Mouse (Mus musculus): ENCODE measurements around the gene Tchp.
A peak's percentile ranks its signal among the peaks of the same experiment; 100 is the strongest.

Gene Tchp

DNA sequence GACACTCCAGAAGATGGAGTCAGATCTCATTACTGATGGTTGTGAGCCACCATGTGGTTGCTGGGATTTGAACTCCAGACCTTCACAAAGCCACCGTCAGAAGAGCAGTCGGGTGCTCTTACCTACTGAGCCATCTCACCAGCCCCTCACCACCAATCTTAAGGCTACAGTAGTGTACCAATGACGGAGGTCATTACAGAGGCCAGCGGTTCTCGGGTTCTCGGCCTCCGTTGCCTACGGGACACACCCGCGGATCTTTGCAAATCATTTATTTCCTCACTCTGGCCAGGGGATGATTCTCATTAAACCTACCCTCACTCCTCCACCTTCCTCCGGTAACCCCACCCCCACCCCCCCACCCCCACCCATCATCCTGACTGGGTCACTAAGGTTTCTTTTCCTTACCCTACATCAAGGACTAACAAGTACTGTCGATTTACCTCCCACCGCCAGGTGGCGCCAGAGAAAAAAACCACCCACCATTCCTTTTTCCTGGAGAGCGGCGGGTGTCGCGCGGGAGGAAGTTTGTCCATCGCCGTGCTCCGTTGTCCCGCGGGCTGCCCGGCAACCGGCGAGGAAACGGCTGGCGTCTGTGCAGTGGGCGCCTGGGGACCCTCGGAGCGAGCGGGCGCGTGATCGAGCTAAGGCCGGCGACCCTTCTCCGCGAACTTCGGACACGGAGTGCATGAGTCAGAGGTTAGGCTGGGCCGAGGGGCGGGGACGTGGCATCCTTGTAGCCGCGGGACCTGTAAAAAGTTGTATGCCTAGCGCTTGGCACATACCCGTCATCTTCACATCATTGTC lies at the start of gene Tchp:
Gene Tchp, plus strand, starts transcription at position 496 of the 804 bp plus-strand sequence.
- DNase-seq (ENCODE audit: low spot score), result peak; percentile 83

DNA sequence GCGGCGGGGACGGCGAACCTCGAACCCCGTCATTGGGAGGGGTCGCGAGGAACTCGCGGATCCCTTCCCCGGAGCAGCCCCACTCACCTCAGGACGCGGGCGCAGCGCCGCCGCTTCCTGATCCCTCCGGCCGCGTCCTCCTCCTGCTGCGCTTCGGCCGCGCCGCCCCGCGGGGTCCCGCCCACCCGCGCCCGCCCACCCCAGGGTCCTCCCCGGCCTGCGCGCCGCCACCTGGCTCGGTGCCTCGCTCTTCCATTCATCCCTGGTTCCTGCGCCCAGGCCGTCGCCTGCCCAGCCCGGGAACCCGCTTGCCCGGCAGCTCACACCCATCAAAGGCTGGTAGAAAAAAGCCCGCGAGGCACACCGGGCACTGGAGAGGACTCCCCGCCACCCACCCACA lies 49.3 kb upstream of the Tchp start, which contains the start of gene Trpv4:
Gene Trpv4, minus strand, starts transcription at position 167 of the 400 bp plus-strand sequence.
- DNase-seq (ENCODE audit: low spot score), result no peak

DNA sequence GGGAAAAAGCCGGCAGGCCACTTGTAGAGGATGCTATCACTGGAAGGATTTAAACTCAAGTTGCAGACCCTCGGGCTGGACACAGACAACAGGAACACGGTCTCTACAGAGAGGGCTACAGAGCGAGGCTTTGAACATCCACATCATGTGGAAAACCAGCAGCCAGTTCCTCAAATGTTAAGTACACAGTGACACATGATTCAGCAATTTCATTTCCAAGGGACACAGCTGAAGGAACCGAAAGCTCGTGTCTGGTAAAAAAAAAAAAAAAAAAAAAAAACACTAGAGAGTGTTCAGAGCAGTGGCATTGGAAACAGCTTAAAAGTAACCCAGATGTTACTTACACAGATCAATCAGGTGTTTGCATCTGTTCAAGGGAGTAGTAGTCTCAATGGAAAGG lies 46.5 kb upstream of the Tchp start:
- DNase-seq (ENCODE audit: low spot score), result no peak

DNA sequence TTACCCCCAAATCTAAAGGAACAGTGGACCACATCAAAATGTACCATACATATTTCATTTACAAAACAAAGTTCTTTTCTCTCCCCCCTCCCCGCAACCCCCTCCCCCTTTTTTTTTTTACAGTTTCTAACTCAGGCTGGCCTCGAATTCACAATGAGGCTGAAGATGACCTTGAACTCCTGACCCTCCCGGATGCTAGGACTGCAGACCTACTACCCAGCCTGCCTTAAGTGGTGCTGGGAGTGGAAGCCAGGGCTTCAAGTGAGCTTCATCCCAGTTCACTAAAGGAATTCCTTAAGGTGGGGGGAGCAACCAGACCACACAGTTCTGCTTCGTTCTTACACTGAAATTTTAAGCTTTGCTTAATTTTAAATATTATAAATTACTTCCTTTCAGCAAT lies 43.4 kb upstream of the Tchp start:
- DNase-seq (ENCODE audit: low spot score), result no peak

DNA sequence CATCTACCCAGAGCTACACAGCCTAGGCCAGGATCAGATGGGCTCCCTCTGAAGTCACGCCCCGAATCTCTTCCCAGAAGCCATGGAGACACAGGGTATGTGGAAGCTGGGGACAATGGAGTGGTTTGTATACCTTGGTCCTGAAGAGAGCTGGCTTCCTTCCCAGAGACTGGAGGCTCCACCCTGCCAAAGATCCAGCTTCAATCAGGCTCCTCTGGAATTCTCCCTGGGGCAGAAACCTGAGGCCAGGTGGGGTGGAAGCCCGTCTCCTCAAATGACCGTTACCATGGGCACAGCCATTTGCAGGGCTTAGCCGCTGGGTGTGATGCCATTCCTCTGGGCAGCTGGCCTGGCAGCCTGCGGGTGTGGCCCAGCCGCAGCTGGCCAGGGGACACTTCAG lies 42.8 kb upstream of the Tchp start:
- no peak for DNase-seq (ENCODE audit: low spot score)

DNA sequence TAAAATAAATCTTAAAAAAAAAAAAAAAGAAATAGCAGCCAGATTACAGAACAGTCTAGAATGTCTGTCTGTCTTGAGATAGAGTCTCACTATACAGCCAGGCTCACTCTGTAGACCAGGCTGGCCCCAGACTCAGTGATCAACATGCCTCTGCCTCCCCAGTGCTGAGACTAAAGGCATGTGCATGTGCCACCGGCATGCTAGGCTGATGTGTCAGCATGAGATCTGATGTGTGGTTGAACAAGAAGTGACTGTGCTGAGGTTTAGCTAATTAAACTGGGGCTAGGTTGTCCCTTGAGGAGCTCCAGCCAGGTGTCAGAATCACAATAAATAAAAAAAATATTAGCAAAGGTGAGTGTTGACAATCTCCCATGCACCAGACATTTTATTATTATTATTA lies 40.9 kb upstream of the Tchp start:
- DNase-seq (ENCODE audit: low spot score), result no peak

DNA sequence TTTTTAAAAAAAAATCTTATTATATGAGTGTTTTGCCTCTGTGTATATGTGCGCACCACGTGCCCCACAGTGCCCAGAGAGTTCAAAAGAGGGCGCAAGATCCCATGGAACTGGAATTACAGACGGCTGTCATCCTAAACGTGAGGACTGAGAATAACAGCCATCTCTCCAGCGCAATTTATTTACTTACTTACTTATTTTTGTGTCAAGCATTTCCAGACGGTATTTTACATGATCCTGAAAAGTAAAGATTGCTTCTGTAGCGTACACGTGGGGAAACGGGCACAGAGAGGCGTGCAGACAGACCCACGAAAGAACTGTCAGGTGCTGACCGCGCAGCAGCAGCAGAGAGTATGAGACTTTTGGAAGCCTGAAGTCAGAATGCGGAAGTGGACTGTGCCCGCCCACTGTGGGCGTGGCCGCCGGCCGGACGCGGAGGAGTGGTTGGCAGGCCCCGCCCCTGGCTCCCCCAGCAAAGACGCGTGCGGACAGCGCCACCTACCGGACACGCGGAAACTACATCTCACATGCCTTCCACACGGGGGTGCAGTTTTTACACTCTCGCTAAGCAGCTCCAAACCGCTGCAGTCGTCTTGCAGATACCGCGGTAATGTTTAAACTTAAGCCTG lies 40.2 kb upstream of the Tchp start:
- peak; percentile 93 for DNase-seq (ENCODE audit: low spot score)

DNA sequence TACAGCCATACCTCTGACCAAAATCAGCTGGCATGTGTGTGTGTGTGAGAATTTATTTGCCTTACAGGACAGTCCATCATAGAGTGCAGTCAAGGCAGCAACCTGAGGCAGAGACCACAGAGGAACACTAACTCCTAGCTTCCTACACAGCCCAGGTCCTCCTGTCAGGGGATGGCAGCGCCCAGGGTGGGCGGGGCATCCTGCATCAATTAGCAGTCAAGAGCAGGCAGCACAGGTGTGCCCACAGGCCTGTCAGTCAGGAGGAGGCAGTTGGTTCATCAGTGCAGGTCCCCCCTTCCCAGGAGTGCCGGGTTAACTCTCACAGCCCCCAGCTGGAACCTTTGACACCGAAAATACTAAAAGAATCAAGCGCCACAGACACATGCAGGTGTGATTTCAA lies 38.5 kb upstream of the Tchp start:
- no peak for DNase-seq (ENCODE audit: low spot score)

DNA sequence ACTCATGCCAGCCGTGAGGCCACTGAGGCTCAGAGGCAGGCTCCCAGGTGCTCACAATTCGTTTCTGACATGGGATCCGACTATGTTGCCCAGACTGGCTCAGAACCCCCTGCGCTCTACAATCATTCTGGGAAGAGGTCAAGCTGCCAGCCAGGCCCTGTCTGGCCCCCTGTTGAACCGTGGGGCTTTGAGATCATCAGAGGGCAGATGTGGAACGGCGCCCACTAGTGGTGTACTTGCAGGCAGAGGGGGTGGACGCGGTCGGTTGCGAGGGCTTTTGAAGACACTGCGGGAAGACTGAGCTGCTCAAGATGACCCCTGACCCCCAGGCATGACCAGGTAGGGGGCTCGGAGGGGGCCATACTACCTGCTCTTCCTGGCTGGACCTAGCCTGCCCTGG lies 34.4 kb upstream of the Tchp start:
- DNase-seq (ENCODE audit: low spot score), result no peak

DNA sequence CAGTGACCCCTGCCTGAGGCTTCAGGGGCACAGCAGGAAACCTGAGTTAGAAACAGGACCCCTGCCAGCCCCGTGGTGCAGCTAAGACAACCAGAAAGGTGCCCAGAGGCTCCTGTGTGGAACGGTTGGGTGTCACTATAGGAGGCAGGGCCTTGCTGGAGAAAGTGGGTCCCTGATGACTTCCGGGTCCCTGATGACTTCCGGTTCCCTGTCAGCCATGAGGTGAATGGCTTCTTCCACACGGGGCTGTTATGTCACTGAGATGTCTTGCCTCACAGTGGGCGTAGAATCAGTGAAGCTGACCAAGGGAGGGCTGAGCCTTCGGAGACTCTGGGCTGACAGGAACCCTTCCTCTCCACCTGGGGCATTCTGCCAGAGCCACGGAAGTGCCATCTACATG lies 33.0 kb upstream of the Tchp start:
- no peak for DNase-seq (ENCODE audit: low spot score)

DNA sequence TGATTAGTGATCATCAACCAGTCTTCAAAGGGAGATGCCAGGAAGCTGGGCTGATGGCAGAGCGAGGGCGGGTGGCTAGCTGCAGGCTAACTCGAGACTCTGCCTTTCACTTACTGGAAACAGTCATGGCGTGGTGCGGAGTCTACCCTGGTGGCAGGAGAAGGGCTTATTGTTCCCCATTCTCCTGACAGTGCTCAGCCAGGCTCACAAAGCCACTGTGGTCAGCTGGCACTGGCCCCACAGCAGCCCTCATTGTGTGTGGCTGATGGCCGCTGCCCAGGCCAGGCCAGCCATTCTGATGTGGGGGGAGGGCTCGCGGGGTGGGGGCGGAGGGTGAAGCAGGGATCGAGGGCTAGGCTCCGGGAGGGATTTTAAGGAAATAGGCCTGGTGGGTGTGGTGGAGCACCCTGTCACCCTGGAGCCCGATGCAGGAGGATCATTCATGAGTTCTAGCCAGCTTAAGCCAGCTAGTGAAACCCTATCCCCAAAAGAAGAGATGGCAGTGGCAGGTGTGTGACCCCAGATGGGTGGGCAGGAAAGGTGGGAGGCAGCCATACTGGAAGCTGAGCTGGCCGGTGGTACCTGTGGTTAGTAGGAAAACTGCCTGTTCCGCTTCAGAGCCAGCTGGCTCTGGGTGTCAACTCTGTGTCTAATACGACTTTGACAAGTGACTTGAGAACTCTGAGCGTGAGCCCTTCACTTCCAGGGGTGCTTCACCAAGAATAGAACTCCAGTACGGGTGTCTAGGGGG lies 27.5 kb upstream of the Tchp start:
- DNase-seq (ENCODE audit: low spot score), result no peak

DNA sequence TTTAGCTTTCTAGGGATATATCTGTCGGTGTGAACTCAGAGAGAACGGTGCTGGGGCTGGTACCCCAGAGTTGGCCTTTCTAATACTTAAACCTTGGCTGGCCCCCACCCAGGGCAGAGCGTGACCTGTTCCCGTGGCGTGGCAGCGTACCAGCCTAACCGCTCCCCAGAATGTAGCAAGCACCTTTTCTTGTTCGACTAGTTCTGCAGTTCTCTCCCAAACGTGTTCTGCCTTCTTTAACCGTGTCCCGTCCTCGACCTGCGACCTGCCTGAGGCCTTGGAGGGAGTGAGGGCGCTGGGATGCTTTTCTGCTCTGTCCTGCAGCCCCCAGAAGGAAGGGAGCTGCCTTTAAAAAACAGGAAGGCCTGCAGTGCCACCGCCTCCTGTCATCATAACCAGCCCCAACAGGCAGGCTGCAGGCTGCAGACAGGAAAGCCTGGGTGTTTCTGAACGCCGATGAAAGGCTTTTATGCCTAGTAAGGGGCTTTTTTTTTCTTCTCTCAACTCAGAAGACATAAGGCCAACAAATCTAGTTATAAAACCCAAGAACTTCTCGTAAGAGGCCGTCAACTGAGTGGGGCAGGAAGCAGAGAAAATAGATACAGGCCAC lies 26.8 kb upstream of the Tchp start:
- no peak for DNase-seq (ENCODE audit: low spot score)

DNA sequence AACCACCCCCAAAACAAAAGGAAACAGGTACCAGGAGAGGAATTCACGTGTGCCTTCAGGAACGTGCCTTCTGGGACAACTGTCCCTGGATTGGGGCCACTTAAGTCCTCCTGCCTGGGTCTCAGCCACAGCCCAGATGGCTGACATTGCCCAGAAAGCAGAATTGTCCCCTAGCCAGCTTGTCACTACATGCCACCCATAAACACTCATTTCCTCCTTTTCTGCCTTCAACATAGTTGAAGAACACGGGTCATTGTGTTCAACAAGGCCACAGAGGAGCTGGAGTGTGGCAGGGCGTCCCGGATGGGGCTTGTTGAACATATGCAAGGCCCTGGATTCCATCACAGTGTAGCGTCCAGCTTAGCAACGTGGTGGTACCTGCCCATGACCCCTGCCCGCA lies 25.8 kb upstream of the Tchp start:
- DNase-seq (ENCODE audit: low spot score), result no peak

DNA sequence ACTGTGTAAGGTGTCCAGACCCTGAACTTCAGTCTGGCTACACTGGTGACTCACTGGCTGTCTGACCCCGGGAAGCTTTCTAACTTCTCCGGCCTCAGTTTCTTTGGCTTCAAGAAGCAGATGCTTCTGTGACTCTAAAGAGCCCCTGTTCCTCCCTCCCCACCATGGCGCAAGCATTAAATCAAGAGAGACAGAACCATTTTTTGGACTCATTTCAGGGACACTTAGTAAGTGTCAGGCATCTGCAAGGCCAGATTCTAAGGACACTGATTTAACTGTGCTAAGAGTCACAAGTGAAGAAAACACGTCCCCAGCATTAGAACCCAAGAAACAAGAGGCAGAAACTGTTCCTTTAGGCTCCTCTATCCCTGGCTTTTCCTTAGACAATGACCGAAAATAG lies 21.6 kb upstream of the Tchp start:
- no peak for DNase-seq (ENCODE audit: low spot score)

DNA sequence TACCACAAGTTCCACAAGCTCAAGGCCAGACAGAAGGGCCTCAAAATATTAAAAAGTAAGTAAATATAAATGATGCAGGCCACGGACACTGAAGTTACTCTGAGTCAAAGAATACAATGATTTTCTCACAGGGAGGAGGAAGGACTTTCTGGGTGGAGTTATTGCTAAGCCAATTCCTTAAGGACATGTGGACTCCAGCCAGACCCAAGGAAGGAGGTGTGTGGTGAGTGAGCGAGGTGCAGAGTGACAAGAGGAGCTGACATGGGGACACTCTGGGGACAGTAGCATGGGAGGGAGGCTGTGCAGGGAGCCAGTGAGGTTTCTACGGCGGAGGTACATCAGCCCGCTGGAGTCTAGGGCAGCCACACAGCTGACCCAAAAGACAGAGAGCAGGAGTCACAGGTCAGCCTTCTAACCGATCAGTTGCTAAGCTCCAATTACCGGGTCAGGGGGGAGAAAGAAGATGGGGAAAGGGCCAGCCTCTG lies 20.8 kb upstream of the Tchp start:
- no peak for DNase-seq (ENCODE audit: low spot score)

DNA sequence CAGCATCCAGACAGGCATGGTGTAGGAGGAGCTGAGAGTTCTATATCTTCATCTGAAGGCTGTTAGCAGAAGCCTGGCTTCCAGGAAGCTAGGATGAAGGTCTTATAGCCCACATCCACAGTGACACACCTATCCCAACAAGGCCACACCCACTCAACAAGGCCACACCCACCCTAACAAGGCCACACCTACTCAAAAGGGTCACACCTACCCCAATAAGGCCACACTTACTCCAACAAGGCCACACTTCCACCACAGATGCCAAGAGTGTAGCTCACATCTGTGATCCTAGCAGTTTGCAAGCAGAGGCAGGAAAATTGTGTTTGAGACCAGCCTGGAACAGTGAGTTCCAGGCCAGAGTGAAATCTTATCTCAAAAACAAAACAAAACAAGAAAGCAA lies 19.7 kb upstream of the Tchp start:
- DNase-seq (ENCODE audit: low spot score), result no peak

DNA sequence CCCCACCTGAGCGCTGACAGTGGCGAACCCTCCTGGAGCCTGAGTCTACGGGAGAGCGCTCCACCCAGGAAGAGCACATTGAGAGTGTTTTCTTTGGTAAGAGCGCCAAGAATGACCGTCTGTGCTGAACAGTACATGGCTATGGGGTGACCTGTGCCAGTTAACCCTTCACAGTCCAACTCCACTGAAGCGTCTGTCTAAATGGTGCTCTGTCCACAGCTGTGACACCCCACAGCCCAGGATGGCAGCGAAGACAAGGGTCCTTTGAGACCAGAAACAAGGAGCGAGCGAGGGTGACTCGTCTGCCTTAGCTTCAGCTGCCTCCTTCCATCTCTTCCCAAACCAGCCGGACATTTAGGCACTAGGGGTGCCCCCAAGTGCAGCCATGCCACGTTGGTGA lies 18.9 kb upstream of the Tchp start:
- no peak for DNase-seq (ENCODE audit: low spot score)

DNA sequence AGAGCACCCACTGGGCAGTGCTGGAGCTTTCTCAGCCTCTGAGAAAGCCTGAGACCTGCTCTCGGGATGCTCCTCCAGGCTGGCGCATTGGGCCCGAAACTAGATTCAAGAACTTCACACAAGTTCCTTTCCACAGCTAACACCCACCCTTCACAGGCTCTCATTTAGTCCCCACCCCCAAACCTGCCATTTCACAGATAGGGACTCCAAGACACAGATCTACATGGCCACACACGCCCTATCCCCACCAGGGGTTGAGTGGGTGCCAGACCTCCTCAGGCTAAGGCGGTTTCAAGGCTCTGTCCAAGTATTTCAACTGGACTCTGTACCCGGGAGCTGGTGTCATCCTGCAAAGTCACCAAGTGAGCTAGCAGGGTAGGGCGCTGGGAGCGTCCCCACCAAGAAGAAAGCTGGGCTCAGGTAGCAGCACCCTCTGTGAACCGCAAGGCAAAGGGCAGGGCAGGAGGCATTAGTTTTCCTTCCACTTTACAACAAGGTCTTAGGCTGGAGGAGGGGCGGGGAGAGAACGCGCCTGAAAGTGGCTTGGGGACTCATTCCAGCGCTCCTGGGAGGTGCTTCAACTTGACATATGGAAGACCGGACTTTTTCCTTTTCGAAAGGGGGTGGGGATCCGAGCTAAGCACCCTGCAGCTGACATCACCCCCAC lies 17.7 kb upstream of the Tchp start:
- DNase-seq (ENCODE audit: low spot score), result no peak

DNA sequence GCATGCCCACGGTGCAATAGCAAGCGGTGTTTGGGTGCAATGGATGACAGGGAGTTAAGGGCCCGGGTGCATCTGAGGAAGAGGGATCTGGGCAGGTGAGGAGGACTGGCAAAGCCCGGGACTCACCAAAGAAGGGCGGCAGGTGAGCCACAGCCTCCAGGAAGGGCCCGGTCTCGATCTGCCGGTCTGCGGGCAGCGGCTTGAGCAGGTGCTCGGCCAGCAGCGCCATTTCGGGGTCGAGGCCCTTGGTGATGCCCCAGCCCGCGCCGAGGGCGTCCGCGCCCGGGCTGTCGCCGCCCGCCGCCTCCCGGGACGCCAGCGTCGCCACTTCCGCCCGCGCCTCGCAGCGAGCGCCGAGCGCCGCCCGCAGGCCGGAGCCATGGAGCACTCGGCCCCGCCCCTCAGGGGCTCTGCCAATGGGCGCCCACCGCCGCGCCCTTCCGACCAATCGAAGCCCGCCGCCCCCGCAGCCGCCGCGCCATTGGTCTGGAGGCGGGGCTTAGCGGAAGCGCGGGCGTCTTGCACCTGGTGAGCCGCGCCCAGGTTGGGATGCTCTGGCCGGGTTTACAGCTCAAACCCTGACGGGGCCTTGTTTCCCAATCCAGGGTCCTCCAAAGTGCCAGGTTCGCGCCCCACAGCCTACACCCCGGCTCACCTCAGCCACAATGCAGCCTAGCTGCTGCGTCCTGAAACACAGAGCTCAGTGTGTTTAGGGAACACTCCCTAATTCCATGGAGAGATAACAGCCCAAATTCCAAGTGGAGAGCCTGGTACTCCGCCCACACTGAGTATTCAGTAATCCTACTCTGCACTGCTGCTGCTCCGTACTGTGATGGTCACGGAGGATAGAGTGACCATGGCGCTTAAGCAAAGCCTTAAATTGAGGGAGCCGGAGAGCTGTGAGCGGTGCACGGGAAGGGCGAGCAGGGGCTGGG lies 16.7 kb upstream of the Tchp start, which contains the start of gene Gltp:
Gene Gltp, minus strand, starts transcription at position 352 of the 935 bp plus-strand sequence.
- peak; percentile 86 for DNase-seq (ENCODE audit: low spot score)

DNA sequence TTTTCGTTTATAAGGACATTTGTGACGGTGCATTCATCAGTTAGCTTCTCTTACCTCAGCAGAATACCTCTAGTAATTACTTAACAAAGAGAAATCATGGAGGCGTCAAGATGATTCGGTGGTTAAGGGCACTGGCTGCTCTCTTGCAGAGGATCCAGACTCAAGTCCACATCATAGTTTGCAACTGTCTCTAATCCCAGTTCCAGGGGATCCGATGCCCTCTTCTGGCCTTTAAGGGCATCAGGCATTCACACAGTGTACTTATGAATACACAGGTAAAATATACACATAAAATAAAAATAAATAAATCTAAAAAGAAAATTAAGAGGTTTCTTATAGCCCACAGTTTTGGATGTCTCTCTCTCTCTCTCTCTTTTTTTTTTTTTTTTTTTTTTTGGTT lies 11.8 kb upstream of the Tchp start:
- no peak for DNase-seq (ENCODE audit: low spot score)

DNA sequence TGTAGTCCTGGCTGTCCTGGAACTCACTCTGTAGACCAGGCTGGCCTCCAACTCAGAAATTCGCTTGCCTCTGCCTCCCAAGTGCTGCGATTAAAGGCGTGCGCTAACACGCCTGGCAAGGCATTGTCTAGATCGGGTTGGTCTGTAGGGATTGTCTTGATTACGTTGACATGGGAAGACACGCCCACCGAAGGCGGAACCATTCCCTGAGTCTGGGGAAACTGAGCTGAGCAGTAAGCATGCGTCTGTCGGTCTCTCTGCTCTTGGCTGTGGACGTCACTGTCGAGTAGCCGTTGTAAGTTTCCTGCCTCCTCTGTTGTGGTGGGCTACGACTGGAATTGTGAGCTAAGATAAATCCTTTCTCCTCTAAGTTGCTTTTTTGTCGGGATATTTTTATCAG lies 10.6 kb upstream of the Tchp start:
- no peak for DNase-seq (ENCODE audit: low spot score)
